Mouse (Mus musculus): ENCODE data around the gene Sh3rf3. TPM values are rescaled to one million over a fixed set of nuclear protein-coding genes. Genes with fewer than 3 reads are reported as not detected.

Gene Sh3rf3
- polyA plus RNA-seq, 1 experiment: 1.2 TPM

DNA sequence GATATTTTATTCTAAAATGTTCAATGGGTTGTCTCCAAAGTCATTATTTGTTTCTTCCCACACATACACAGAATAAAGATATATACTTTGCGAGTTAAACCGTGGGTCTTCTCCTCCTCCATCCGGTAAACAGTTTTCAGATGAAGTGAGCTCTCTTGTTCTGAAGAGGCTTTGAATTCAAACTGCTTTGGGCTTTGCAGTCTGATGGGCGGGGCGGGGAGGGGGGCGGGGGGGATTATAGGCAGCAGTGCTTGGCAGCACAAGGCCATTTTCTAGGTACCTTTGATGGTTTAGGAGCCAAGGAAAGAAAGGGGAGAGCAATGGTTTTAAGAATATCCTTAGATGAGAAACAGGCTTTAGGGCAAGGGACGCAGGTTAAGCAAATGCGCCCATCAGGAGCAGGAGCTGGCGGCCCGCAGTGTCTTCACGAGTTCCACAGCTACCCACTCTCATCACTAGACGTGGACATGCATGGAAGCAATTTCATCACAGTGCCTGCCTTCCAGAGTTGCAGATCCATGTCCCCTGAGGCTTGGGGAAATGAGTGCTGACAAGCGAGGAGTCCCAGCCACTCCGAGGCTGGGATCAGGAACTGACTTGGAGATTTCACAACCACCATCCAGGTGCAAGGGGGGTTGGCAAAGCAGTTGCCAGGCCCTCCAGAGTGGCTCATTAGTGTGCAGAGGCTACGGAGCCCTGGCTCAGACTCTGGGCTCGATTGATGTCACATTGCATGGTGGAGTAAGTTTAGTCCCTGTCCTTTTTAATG lies 77.7 kb downstream of the Sh3rf3 start:
- no peaks in the 10 kb centered on the region for H3K27me3 ChIP-seq (ENCODE audit: control insufficient read depth, insufficient read depth, low read length)

GRCm38 (mm10) chr10:58895431-58895830 lies 82.3 kb downstream of the Sh3rf3 start:
- Histone ChIP-seq H3K27ac (ENCODE audit: control insufficient read depth, insufficient read depth, low read depth, low read length) (no peak overlapping the region), H3K27me3 (ENCODE audit: control insufficient read depth, insufficient read depth, low read length) (no peaks in the 10 kb centered on the region), H3K36me3 (ENCODE audit: control insufficient read depth, insufficient read depth, low read length) (no peaks in the 10 kb centered on the region), H3K4me1 (ENCODE audit: control insufficient read depth, insufficient read depth, low read length) (peaks cover 5% of the 10 kb centered on the region; the same call in 1 of the 2 replicates), H3K4me3 (ENCODE audit: control insufficient read depth, low read depth, low read length) (no peak overlapping the region)
- TF ChIP-seq POLR2A (IDR thresholded peaks at IDR 0.05; ENCODE audit: control insufficient read depth, low read depth, low read length) (no peak), CTCF (IDR thresholded peaks at IDR 0.05; ENCODE audit: control insufficient read depth, insufficient read depth, insufficient replicate concordance, low read depth, low read length) (no peak)

More for the DNA sequence above, 77.7 kb downstream of the Sh3rf3 start:
- peaks cover under 1% of the 10 kb centered on the region; the same call in 1 of the 2 replicates for H3K4me1 ChIP-seq (ENCODE audit: control insufficient read depth, insufficient read depth, low read length)
- TF ChIP-seq CTCF (IDR thresholded peaks at IDR 0.05; ENCODE audit: control insufficient read depth, insufficient read depth, insufficient replicate concordance, low read depth, low read length) (no peak), POLR2A (IDR thresholded peaks at IDR 0.05; ENCODE audit: control insufficient read depth, low read depth, low read length) (no peak)
- no peaks in the 10 kb centered on the region for H3K36me3 ChIP-seq (ENCODE audit: control insufficient read depth, insufficient read depth, low read length)
- no peak overlapping the region for H3K4me3 ChIP-seq (ENCODE audit: control insufficient read depth, low read depth, low read length)
- no peak overlapping the region for H3K27ac ChIP-seq (ENCODE audit: control insufficient read depth, insufficient read depth, low read depth, low read length)

- H3K4me3 ChIP-seq (ENCODE audit: control insufficient read depth, low read depth, low read length): no peak overlapping the region
- peaks cover 5% of the 10 kb centered on the region; the same call in 1 of the 2 replicates for H3K4me1 ChIP-seq (ENCODE audit: control insufficient read depth, insufficient read depth, low read length)
- no peaks in the 10 kb centered on the region for H3K36me3 ChIP-seq (ENCODE audit: control insufficient read depth, insufficient read depth, low read length)
- H3K27me3 ChIP-seq (ENCODE audit: control insufficient read depth, insufficient read depth, low read length): no peaks in the 10 kb centered on the region
- no peak for TF ChIP-seq POLR2A (IDR thresholded peaks at IDR 0.05; ENCODE audit: control insufficient read depth, low read depth, low read length)
- TF ChIP-seq CTCF (IDR thresholded peaks at IDR 0.05; ENCODE audit: control insufficient read depth, insufficient read depth, insufficient replicate concordance, low read depth, low read length): no peak
- no peak overlapping the region for H3K27ac ChIP-seq (ENCODE audit: control insufficient read depth, insufficient read depth, low read depth, low read length)
These were observed 83.9 kb downstream of the Sh3rf3 start for GRCm38 (mm10) chr10:58897009-58897543.

DNA sequence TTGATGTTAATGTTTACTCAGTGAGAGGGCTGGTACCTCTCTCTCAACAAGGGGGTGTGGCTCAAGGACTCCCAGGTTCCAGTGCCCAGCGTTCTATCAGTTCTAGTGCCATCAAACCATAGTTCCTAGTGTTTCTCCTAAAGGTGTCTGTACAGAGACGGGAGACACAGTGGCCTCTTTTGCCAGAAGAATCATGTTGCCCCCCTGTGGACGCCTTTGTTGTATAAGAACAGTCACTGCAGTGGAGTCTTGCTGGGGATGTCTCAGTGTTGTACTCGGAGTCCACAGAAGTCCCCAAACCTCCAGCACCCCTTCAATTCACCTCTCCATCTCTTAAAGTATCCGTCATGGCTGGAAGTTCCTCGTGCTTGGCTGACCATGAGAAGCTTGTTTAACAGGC lies 92.1 kb downstream of the Sh3rf3 start:
- Histone ChIP-seq H3K27me3 (ENCODE audit: control insufficient read depth, insufficient read depth, low read length) (no peaks in the 10 kb centered on the region), H3K4me3 (ENCODE audit: control insufficient read depth, low read depth, low read length) (no peak overlapping the region), H3K36me3 (ENCODE audit: control insufficient read depth, insufficient read depth, low read length) (no peaks in the 10 kb centered on the region), H3K4me1 (ENCODE audit: control insufficient read depth, insufficient read depth, low read length) (no peaks in the 10 kb centered on the region), H3K27ac (ENCODE audit: control insufficient read depth, insufficient read depth, low read depth, low read length) (no peak overlapping the region)
- TF ChIP-seq POLR2A (IDR thresholded peaks at IDR 0.05; ENCODE audit: control insufficient read depth, low read depth, low read length): no peak
- TF ChIP-seq CTCF (IDR thresholded peaks at IDR 0.05; ENCODE audit: control insufficient read depth, insufficient read depth, insufficient replicate concordance, low read depth, low read length): no peak

GRCm38 (mm10) chr10:58907001-58907443 lies 93.9 kb downstream of the Sh3rf3 start:
- H3K27ac ChIP-seq (ENCODE audit: control insufficient read depth, insufficient read depth, low read depth, low read length): no peak overlapping the region
- H3K27me3 ChIP-seq (ENCODE audit: control insufficient read depth, insufficient read depth, low read length): no peaks in the 10 kb centered on the region
- no peaks in the 10 kb centered on the region for H3K36me3 ChIP-seq (ENCODE audit: control insufficient read depth, insufficient read depth, low read length)
- H3K4me3 ChIP-seq (ENCODE audit: control insufficient read depth, low read depth, low read length): no peak overlapping the region
- H3K4me1 ChIP-seq (ENCODE audit: control insufficient read depth, insufficient read depth, low read length): no peaks in the 10 kb centered on the region
- no peak for TF ChIP-seq CTCF (IDR thresholded peaks at IDR 0.05; ENCODE audit: control insufficient read depth, insufficient read depth, insufficient replicate concordance, low read depth, low read length)
- no peak for TF ChIP-seq POLR2A (IDR thresholded peaks at IDR 0.05; ENCODE audit: control insufficient read depth, low read depth, low read length)

DNA sequence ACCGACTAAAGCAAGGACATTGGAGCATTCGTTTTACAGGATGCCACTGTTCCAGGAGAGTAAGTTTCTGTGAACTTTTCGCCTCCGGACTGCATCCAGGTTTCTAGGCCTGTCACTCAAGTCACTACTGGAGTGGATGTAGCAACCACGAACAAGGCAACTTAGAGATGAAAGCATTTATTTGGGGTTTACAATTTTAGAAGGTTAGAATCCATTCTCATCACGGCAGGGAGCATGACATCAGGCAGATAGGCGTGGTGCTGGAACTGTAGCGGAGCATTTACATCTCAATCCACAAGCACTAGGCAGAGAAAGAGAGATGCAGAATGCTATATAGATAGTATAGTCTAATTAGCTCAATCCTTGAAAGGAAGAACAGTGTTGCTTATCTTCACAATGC lies 95.3 kb downstream of the Sh3rf3 start:
- Histone ChIP-seq H3K27me3 (ENCODE audit: control insufficient read depth, insufficient read depth, low read length) (no peaks in the 10 kb centered on the region), H3K4me3 (ENCODE audit: control insufficient read depth, low read depth, low read length) (no peak overlapping the region), H3K36me3 (ENCODE audit: control insufficient read depth, insufficient read depth, low read length) (no peaks in the 10 kb centered on the region), H3K4me1 (ENCODE audit: control insufficient read depth, insufficient read depth, low read length) (no peaks in the 10 kb centered on the region), H3K27ac (ENCODE audit: control insufficient read depth, insufficient read depth, low read depth, low read length) (no peak overlapping the region)
- no peak for TF ChIP-seq POLR2A (IDR thresholded peaks at IDR 0.05; ENCODE audit: control insufficient read depth, low read depth, low read length)

DNA sequence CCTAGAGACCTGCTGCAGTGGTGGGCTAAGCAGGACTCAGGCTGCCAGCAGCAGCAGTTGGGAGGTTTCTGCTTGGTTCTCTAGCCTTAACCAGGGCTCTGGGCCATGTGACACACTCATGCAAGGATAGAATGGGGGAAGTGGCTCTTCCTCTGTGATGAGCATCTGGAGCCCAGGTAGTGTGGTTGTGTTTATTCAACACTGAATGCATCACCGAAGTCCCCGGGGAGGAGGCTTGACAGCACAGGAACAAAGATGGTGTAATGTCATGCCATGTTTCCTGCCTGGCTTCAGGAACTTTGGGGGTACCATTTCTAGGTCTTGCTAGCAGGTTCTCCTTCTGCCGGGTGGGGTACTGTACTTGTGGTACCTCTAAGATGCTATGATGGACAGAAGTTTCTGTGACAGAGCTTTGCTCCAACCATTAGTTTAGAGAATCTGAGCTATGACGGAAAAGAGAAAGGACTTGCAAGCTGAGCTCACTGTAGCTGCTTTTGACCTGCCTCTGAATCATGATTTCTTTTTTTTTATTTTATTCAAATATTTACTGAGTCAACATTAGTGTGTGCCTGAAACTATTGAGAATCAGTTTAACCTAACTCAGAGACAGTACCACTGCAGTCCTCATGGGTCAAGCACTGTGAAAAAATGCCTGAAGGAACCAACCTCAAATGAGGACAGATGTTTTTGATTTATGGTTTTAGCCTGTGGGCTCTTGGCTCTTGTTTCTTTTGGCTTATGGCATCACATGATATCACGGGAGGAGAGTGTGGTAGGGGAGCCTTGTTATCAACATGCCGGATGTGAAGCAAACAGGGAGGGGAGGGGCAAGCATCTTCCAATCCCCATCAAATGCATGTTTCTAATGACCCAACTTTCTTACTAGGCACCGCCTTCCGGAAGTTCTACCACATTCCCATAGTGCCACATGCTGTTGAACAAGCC lies 102.4 kb downstream of the Sh3rf3 start:
- H3K27me3 ChIP-seq (ENCODE audit: control insufficient read depth, insufficient read depth, low read length): no peaks in the 10 kb centered on the region
- no peaks in the 10 kb centered on the region for H3K4me1 ChIP-seq (ENCODE audit: control insufficient read depth, insufficient read depth, low read length)
- H3K36me3 ChIP-seq (ENCODE audit: control insufficient read depth, insufficient read depth, low read length): no peaks in the 10 kb centered on the region
- no peak for TF ChIP-seq CTCF (IDR thresholded peaks at IDR 0.05; ENCODE audit: control insufficient read depth, insufficient read depth, insufficient replicate concordance, low read depth, low read length)
- no peak for TF ChIP-seq POLR2A (IDR thresholded peaks at IDR 0.05; ENCODE audit: control insufficient read depth, low read depth, low read length)
- no peak overlapping the region for H3K4me3 ChIP-seq (ENCODE audit: control insufficient read depth, low read depth, low read length)
- H3K27ac ChIP-seq (ENCODE audit: control insufficient read depth, insufficient read depth, low read depth, low read length): no peak overlapping the region
